Mouse (Mus musculus) heart, embryonic 16.5 days (tissue): ENCODE measurements at regions not wholly inside any gene's neighbourhood (a gene's known extent, or its start where the extent isn't known, plus 50 kb on each side); places are given as distances from the start of the nearest gene placed in this dataset.
"Not testable (repeated sequence)": the region's sequence is repeated elsewhere in the genome, so short reads cannot be mapped to it uniquely, and the experiment has no call there.

Experiments used
- ATAC-seq: fragments of 200-750 bp; cut with Nextera tagmentation; replicated peaks from 2 replicates; pipeline ENCODE4 v1.8.0; 2017; ENCODE audit warnings: moderate number of reproducible peaks; ENCODE audit not compliant: insufficient read depth, low FRiP score; ENCODE audit errors: extremely low read depth
- H3K27ac ChIP-seq: fragments of 300-500 bp; sonication (generic); 2 replicates; pipeline ENCODE4 v1.5.1; 2014; ENCODE audit warnings: mild to moderate bottlenecking, low read length, control low read depth, moderate library complexity
- H3K27me3 ChIP-seq: fragments of 300-500 bp; sonication (generic); 2 replicates; pipeline ENCODE4 v1.6.1; 2014; ENCODE audit warnings: low read length, mixed read lengths; ENCODE audit not compliant: control insufficient read depth, insufficient read depth
- H3K36me3 ChIP-seq: fragments of 300-500 bp; sonication (generic); 2 replicates; pipeline ENCODE4 v1.6.1; 2014; ENCODE audit not compliant: control insufficient read depth, insufficient read depth
- H3K4me1 ChIP-seq: fragments of 300-500 bp; sonication (generic); 2 replicates; pipeline ENCODE4 v1.6.1; 2014; ENCODE audit warnings: low read length, mixed read lengths; ENCODE audit not compliant: control insufficient read depth, insufficient read depth
- H3K4me2 ChIP-seq: fragments of 300-500 bp; sonication (generic); 2 replicates; pipeline ENCODE4 v1.6.1; 2014; ENCODE audit warnings: low read depth, mild to moderate bottlenecking, control low read depth, low read length
- H3K4me3 ChIP-seq: fragments of 300-500 bp; sonication (generic); 2 replicates; pipeline ENCODE4 v1.5.1; 2014; ENCODE audit warnings: mild to moderate bottlenecking, control low read depth, low read length
- H3K9ac ChIP-seq: fragments of 300-500 bp; sonication (generic); 2 replicates; pipeline ENCODE4 v1.6.1; 2014; ENCODE audit warnings: low read length, control low read depth
- H3K9me3 ChIP-seq: fragments of 300-500 bp; sonication (generic); replicated peaks from 2 replicates; pipeline ENCODE4 v1.6.1; 2016; ENCODE audit warnings: low read length; ENCODE audit not compliant: control insufficient read depth
- WGBS: fragments of 180-500 bp; shearing (Covaris S2); extraction: QIAGEN DNeasy Blood & Tissue Kit; methylation state at CpG from one replicate; pipeline ENCODE4 v1.1.7; 2014; 5-methylcytosine and 5-hydroxymethylcytosine counted together

DNA sequence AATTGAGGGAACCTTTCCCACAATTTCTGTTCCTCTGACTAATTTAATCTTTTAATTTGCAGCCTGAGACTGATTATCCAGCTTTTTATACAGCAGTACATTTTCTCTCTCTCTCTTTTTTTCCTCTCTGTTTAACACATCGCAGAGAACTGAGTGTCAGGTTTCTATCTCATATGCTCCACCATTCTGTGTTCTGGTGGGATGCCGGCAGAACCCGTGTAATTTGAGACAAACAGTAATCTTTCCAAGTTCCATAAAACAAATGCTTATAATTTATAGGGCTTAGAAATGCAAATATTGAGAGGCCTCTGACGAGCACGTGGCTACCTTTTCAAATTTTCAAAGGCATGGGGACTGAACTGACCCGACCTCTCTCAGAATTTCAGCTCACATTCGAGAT, 59.1 kb downstream of the Zbtb18 start:
- Histone ChIP-seq H3K4me1 (no peaks in the 10 kb centered on the region), H3K4me2 (no peak overlapping the region), H3K9ac (no peak overlapping the region), H3K9me3 (no peaks in the 10 kb centered on the region), H3K36me3 (no peaks in the 10 kb centered on the region), H3K27me3 (no peaks in the 10 kb centered on the region), H3K4me3 (no peak overlapping the region), H3K27ac (no peak overlapping the region)
- WGBS, result 70% methylated on average over 7 of the region's 7 CpGs
- ATAC-seq, result no peak

DNA sequence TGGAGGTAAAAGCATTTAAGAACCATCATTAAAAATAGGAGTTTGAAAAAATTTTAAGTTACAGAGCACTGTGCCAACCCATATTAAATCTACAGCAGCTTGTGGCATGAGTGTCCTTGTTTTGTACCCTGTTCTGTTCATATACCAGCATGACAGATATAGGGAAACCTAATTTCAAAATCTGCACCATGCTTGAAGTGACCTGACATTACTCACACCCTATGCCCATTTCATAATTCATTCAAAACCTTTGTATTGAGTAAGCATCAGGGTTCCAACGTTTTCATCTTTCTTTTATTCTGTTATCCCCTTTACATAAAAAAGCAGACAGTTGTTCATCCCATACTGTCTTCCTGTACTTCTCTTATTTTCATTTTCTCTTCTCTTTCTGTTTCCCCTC, 61.8 kb downstream of the Zbtb18 start:
- no peak overlapping the region for H3K27ac ChIP-seq
- H3K4me1 ChIP-seq, result no peaks in the 10 kb centered on the region
- H3K4me3 ChIP-seq, result no peak overlapping the region
- ATAC-seq, result no peak
- H3K9me3 ChIP-seq, result no peaks in the 10 kb centered on the region
- H3K4me2 ChIP-seq, result no peak overlapping the region
- no peaks in the 10 kb centered on the region for H3K36me3 ChIP-seq
- H3K27me3 ChIP-seq, result no peaks in the 10 kb centered on the region
- 70% methylated on average over 1 of the region's 1 CpGs for WGBS
- no peak overlapping the region for H3K9ac ChIP-seq

DNA sequence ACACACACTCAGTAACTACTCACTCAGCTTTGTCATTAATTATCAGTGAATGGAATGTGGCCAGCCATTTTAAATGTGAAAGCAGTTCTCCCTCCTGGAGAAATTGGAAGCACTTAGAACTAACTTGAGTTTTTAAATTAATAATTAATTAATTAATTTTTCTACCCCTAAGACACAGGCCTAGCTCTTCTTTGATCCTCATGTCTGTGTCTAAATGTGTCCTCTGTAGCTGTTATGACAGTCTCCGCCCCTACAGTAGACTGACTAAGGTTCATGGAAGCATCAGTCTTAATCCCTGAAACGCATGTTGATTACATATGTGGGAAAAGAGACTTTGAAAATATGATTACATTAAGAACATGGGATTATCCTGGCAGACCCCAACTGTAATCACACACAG, 62.6 kb downstream of the Zbtb18 start:
- no peak overlapping the region for H3K4me2 ChIP-seq
- no peaks in the 10 kb centered on the region for H3K4me1 ChIP-seq
- H3K27ac ChIP-seq, result no peak overlapping the region
- H3K36me3 ChIP-seq, result no peaks in the 10 kb centered on the region
- H3K27me3 ChIP-seq, result no peaks in the 10 kb centered on the region
- no peak overlapping the region for H3K4me3 ChIP-seq
- no peak overlapping the region for H3K9ac ChIP-seq
- 95% methylated on average over 2 of the region's 2 CpGs for WGBS
- ATAC-seq, result no peak
- no peaks in the 10 kb centered on the region for H3K9me3 ChIP-seq

DNA sequence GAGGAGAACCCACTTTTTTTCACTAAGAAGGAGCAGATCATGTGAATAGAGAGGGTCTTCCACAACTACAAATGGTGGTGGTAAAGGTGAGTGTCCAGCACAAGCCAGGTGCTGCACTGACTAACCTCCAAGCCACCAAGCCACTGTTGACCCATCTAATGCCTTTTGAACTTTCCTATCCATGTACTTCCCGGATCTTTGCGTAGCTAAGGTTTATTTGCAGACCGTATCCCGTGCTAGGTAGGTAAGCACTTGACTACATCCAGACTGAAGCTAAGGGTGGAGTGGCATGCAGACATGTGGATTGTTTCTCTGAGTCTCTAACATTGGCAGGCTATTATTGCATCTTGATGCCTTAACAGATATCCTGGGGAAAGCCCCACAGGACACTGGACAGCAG, 65.2 kb downstream of the Zbtb18 start:
- WGBS, result 83% methylated on average over 4 of the region's 4 CpGs
- H3K9ac ChIP-seq, H3K9me3 ChIP-seq, H3K36me3 ChIP-seq, H3K27ac ChIP-seq, H3K4me3 ChIP-seq, H3K4me1 ChIP-seq, H3K4me2 ChIP-seq, H3K27me3 ChIP-seq, ATAC-seq: not testable (repeated sequence)

DNA sequence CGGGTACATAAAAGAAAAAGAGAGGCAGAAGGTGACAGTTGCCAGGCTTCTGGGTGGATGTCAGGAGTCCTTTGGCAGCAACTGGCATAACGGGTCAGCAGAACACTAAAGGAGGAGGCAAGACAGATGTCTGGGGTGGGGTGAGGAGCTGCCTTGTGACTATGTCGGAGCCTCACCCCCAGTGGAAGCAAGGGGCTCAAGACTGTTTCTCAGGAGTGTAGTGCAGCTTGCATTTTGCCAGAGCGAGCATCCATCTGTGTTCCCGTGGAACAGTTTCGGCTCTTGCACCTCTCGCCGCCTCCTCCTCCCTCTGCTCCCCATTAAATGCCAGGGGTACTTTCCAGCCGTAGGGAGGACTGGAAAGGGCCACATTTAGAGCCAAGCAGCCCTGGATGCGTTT, 67.6 kb downstream of the Zbtb18 start:
- H3K4me1 ChIP-seq, result no peaks in the 10 kb centered on the region
- ATAC-seq, result no peak
- H3K9ac ChIP-seq, result no peak overlapping the region
- no peaks in the 10 kb centered on the region for H3K36me3 ChIP-seq
- no peak overlapping the region for H3K27ac ChIP-seq
- H3K9me3 ChIP-seq, result no peaks in the 10 kb centered on the region
- H3K4me3 ChIP-seq, result no peak overlapping the region
- H3K4me2 ChIP-seq, result no peak overlapping the region
- WGBS, result 77% methylated on average over 10 of the region's 10 CpGs
- no peaks in the 10 kb centered on the region for H3K27me3 ChIP-seq

DNA sequence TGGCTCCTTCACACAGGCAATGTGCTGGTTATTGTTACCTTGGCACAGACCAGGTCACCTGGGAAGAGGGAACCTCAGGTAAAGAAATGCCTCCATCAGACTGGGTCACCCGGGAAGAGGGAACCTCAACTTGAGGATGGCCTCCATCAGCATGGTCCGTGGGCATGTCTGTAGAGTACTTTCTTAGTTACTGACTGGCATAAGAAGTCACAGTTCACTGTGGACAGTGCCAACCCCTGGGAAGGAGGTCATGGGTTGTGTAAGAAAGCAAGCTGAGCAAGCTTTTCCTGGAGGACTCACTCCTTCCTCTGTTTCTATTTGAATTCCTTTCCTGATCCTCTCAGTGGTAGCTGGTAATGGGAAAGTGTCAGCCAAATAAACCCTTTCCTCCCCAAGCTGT, 70.0 kb downstream of the Zbtb18 start:
- Histone ChIP-seq H3K4me1 (no peaks in the 10 kb centered on the region), H3K27me3 (no peaks in the 10 kb centered on the region), H3K4me2 (no peak overlapping the region), H3K4me3 (no peak overlapping the region), H3K9ac (no peak overlapping the region), H3K36me3 (no peaks in the 10 kb centered on the region), H3K9me3 (no peaks in the 10 kb centered on the region), H3K27ac (no peak overlapping the region)
- 68% methylated on average over 2 of the region's 2 CpGs for WGBS
- ATAC-seq, result no peak

DNA sequence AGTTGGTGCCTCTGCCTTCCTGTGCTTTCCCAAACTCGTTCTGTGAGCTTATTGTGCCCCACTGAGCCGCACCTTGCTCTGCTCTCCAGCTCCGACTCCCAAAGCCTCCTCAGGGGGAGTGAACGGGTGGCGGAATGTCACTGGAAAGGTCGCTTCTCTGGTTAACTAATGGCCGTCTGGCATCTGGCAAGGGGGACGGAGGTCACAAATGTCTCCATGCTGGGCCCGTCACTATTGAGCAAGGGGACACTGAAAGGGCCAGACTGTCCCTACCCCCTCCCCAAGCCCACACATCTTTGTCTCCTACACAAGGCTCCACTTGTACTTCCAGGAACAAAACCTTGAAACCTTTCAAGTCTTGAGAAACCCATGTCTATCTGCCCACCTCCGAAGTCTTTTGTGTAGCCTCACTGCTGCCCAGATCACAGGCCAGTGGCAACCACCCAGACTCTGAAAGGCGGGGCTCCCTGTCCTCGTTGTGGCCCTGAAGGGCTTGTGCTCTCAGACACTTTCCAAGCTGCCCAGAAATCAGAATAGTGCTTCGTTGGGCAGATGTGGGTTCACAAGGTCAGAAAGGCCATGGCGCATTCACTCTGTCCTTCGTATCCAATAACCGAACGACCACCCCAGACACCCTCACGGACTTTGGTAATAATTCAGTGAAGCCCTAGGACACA, 75.9 kb downstream of the Zbtb18 start:
- 53% methylated on average over 18 of the region's 18 CpGs for WGBS

DNA sequence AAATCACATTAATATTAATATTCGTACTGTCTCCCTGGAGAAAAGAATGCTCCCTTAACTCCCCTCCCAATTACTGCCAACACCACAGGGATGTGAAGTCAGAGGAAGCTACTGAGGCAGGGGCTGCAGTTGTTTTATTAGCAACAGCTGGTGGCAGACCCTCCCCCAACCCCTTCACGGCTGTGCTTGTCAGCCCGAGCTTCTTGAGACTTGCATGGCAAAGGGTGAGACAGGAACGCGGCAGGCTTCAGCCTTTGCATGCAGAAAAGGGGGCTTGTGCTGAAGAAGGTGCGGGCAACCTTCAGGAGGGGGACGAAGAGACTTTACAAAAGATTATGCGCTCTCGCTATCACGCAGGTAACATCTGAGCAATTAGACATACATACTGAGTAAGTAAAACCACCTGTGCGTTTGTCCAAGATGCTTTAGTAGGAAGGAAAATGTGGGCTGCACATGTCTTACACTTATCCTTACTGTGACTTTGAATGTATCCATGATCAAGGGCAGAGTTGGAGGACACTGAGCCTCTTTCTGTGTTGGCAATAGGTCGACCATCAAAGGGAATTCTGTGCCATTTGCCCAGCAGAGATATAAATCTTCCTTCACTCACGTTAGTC, 76.9 kb downstream of the Zbtb18 start:
- ATAC-seq, result no peak
- WGBS, result 38% methylated on average over 13 of the region's 13 CpGs
- no peak overlapping the region for H3K4me2 ChIP-seq

More for the DNA sequence above, 75.9 kb downstream of the Zbtb18 start:
- no peak overlapping the region for H3K4me3 ChIP-seq
- no peaks in the 10 kb centered on the region for H3K27me3 ChIP-seq
- H3K4me1 ChIP-seq, result no peaks in the 10 kb centered on the region
- H3K36me3 ChIP-seq, result no peaks in the 10 kb centered on the region
- H3K9ac ChIP-seq, result no peak overlapping the region
- no peak overlapping the region for H3K27ac ChIP-seq
- H3K9me3 ChIP-seq, result no peaks in the 10 kb centered on the region
- ATAC-seq, result no peak
- no peak overlapping the region for H3K4me2 ChIP-seq

DNA sequence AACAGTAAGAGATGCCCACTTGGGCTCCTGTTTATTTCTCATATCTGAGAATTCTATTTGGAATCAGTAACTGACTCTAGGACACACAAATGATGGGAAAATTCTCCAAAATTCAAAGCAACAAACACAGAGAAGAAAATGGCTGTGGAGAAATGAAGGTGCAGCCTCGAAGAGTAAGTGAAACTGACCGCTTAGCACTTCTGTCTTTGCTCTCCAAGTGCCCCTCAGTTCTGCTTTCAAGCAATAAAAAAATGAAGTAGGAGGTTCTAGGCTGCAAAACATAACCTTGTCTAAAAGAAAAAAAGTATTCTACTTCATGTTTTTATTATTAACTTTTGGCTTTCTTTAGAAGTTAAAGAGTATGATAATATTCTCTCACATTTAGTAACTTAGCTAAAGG, 79.0 kb downstream of the Zbtb18 start:
- no peak for ATAC-seq
- Histone ChIP-seq H3K9ac (no peak overlapping the region), H3K27ac (no peak overlapping the region), H3K4me3 (no peak overlapping the region), H3K4me1 (peaks cover 3% of the 10 kb centered on the region; the same call in 1 of the 2 replicates), H3K9me3 (no peaks in the 10 kb centered on the region), H3K27me3 (no peaks in the 10 kb centered on the region), H3K36me3 (no peaks in the 10 kb centered on the region), H3K4me2 (no peak overlapping the region)
- WGBS, result 84% methylated on average over 2 of the region's 2 CpGs

More for the DNA sequence above, 76.9 kb downstream of the Zbtb18 start:
- Histone ChIP-seq H3K9me3 (no peaks in the 10 kb centered on the region), H3K36me3 (no peaks in the 10 kb centered on the region), H3K27me3 (no peaks in the 10 kb centered on the region), H3K4me3 (no peak overlapping the region), H3K4me1 (no peaks in the 10 kb centered on the region), H3K27ac (no peak overlapping the region), H3K9ac (no peak overlapping the region)
